Mouse (Mus musculus) kidney, postnatal 25 days (tissue): ENCODE measurements around the gene Slc22a13.

Source experiments
- DNase-seq, 2 experiments: peaks; one replicate each; pipeline ENCODE4 v3.0.0; 2021; ENCODE audit warnings: mixed read lengths in 2 of 2

Gene Slc22a13

GRCm38 (mm10) chr9:119208998-119209397 lies at the start of gene Slc22a13:
Gene Slc22a13 (minus strand): TSS chr9:119209098.
- no peak for DNase-seq

GRCm38 (mm10) chr9:119258128-119258527 lies 49.2 kb upstream of the Slc22a13 start:
- DNase-seq = no peak

- no peak for DNase-seq
These were observed 47.3 kb upstream of the Slc22a13 start for GRCm38 (mm10) chr9:119256161-119256560.

GRCm38 (mm10) chr9:119255096-119255495 lies 46.2 kb upstream of the Slc22a13 start:
- DNase-seq = no peak

GRCm38 (mm10) chr9:119254187-119254586 lies 45.3 kb upstream of the Slc22a13 start:
- peak in 1 of 2 experiments; percentile 49 for DNase-seq

GRCm38 (mm10) chr9:119247996-119248395 lies 39.1 kb upstream of the Slc22a13 start:
- no peak for DNase-seq

- DNase-seq = peak; percentile 89 to 94
These were observed 37.9 kb upstream of the Slc22a13 start for GRCm38 (mm10) chr9:119246826-119247225.

GRCm38 (mm10) chr9:119243981-119244380 lies 35.1 kb upstream of the Slc22a13 start:
- DNase-seq = peak; percentile 34 to 47

GRCm38 (mm10) chr9:119241169-119241865 lies 32.4 kb upstream of the Slc22a13 start:
- DNase-seq = no peak

GRCm38 (mm10) chr9:119240286-119240997 lies 31.5 kb upstream of the Slc22a13 start:
- DNase-seq = no peak

GRCm38 (mm10) chr9:119239274-119239673 lies 30.4 kb upstream of the Slc22a13 start:
- DNase-seq = peak; percentile 16 to 46

GRCm38 (mm10) chr9:119238796-119239195 lies 29.9 kb upstream of the Slc22a13 start:
- DNase-seq = peak in 1 of 2 experiments; percentile 53

GRCm38 (mm10) chr9:119231552-119231951 lies 22.7 kb upstream of the Slc22a13 start:
- DNase-seq = no peak

- DNase-seq = no peak
These were observed 21.9 kb upstream of the Slc22a13 start for GRCm38 (mm10) chr9:119230829-119231228.

- no peak for DNase-seq
These were observed 11.4 kb upstream of the Slc22a13 start for GRCm38 (mm10) chr9:119220249-119220648.

GRCm38 (mm10) chr9:119219667-119220066 lies 10.8 kb upstream of the Slc22a13 start:
- no peak for DNase-seq

- DNase-seq = peak; percentile 61 to 76
These were observed 6.4 kb upstream of the Slc22a13 start for GRCm38 (mm10) chr9:119215341-119215740.

- DNase-seq = peak; percentile 63 to 69
These were observed 5.7 kb upstream of the Slc22a13 start for GRCm38 (mm10) chr9:119214601-119215000.

GRCm38 (mm10) chr9:119212996-119213395 lies 4.1 kb upstream of the Slc22a13 start:
- no peak for DNase-seq

- peak; percentile 64 to 79 for DNase-seq
These were observed 1.8 kb downstream of the Slc22a13 start for GRCm38 (mm10) chr9:119207113-119207512.

GRCm38 (mm10) chr9:119206666-119207065 lies 2.2 kb downstream of the Slc22a13 start:
- DNase-seq = peak in 1 of 2 experiments; percentile 75

GRCm38 (mm10) chr9:119205756-119206155 lies 3.1 kb downstream of the Slc22a13 start:
- DNase-seq = peak in 1 of 2 experiments; percentile 76

GRCm38 (mm10) chr9:119203617-119204016 lies 5.3 kb downstream of the Slc22a13 start:
- no peak for DNase-seq

GRCm38 (mm10) chr9:119201653-119202052 lies 7.2 kb downstream of the Slc22a13 start:
- peak in 1 of 2 experiments; percentile 54 for DNase-seq
